Mouse (Mus musculus) neural tube, embryonic 14.5 days (tissue): ENCODE measurements around the gene Hemgn. TPM values are rescaled to one million over a fixed set of nuclear protein-coding genes. Genes with fewer than 3 reads are reported as not detected.

Source experiments
- ATAC-seq: fragments of 200-750 bp; cut with Nextera tagmentation; 2 replicates; pipeline ENCODE4 v1.8.0; 2017; ENCODE audit warnings: low read depth, mild to moderate bottlenecking, moderate TSS enrichment, moderate library complexity
- H3K27ac ChIP-seq: fragments of 300-500 bp; sonication (generic); 2 replicates; pipeline ENCODE4 v1.5.1; 2014; ENCODE audit warnings: low read depth, mild to moderate bottlenecking, control low read depth, low read length, moderate library complexity, mixed read lengths
- H3K27me3 ChIP-seq: fragments of 300-500 bp; sonication (generic); 2 replicates; pipeline ENCODE4 v1.6.1; 2014; ENCODE audit warnings: low read length; ENCODE audit not compliant: control insufficient read depth, insufficient read depth
- H3K36me3 ChIP-seq: fragments of 300-500 bp; sonication (generic); 2 replicates; pipeline ENCODE4 v1.6.1; 2014; ENCODE audit warnings: low read length, mixed read lengths; ENCODE audit not compliant: control insufficient read depth, insufficient read depth
- H3K4me1 ChIP-seq: fragments of 300-500 bp; sonication (generic); 2 replicates; pipeline ENCODE4 v1.6.1; 2014; ENCODE audit warnings: low read length; ENCODE audit not compliant: control insufficient read depth, insufficient read depth
- H3K4me2 ChIP-seq: fragments of 300-500 bp; sonication (generic); 2 replicates; pipeline ENCODE4 v1.6.1; 2014; ENCODE audit warnings: mild to moderate bottlenecking, low read depth, low read length, control low read depth
- H3K4me3 ChIP-seq: fragments of 300-500 bp; sonication (generic); 2 replicates; pipeline ENCODE4 v1.5.1; 2014; ENCODE audit warnings: low read depth, low read length, control low read depth, mixed read lengths
- H3K9ac ChIP-seq: fragments of 300-500 bp; sonication (generic); replicated peaks from 2 replicates; pipeline ENCODE4 v1.6.1; 2014; ENCODE audit warnings: low read depth, mild to moderate bottlenecking, control low read depth, low read length, mixed read lengths
- H3K9me3 ChIP-seq: fragments of 300-500 bp; sonication (generic); 2 replicates; pipeline ENCODE4 v1.6.1; 2016; ENCODE audit warnings: low read length; ENCODE audit not compliant: control insufficient read depth
- WGBS: fragments of 180-500 bp; shearing (Covaris S2); extraction: QIAGEN DNeasy Blood & Tissue Kit; methylation state at CpG from one replicate; pipeline ENCODE4 v1.1.7; 2014; 5-methylcytosine and 5-hydroxymethylcytosine counted together
- polyA plus RNA-seq: library from polyadenylated mRNA; unstranded; fragments of >200 nt; fragmentation: Nextera tagmentation; extraction: Ambion mirVana; gene quantifications from 2 replicates; pipeline ENCODE4 v1.2.1, GENCODE M21; 2014

Gene Hemgn
- polyA plus RNA-seq, 1 experiment from 2014 or later: 0.28 TPM

GRCm38 (mm10) chr4:46353045-46353444 is 60.3 kb downstream of the Hemgn start:
- Histone ChIP-seq H3K9ac (no peak overlapping the region), H3K9me3 (no peaks in the 10 kb centered on the region), H3K27me3 (peaks cover 29% of the 10 kb centered on the region), H3K4me3 (no peak overlapping the region), H3K4me1 (no peaks in the 10 kb centered on the region), H3K27ac (no peak overlapping the region), H3K4me2 (no peak overlapping the region), H3K36me3 (no peaks in the 10 kb centered on the region)
- ATAC-seq: no peak
- WGBS: 9% methylated on average over 10 of the region's 10 CpGs

- no peak overlapping the region for H3K4me2 ChIP-seq
- no peak for ATAC-seq
- no peaks in the 10 kb centered on the region for H3K36me3 ChIP-seq
- no peaks in the 10 kb centered on the region for H3K9me3 ChIP-seq
- H3K27ac ChIP-seq: no peak overlapping the region
- no peak overlapping the region for H3K9ac ChIP-seq
- no peak overlapping the region for H3K4me3 ChIP-seq
- peaks cover 48% of the 10 kb centered on the region for H3K27me3 ChIP-seq
- 48% methylated on average over 5 of the region's 5 CpGs for WGBS
- H3K4me1 ChIP-seq: no peaks in the 10 kb centered on the region
Observed at GRCm38 (mm10) chr4:46349530-46349929, 63.8 kb downstream of the Hemgn start.

DNA sequence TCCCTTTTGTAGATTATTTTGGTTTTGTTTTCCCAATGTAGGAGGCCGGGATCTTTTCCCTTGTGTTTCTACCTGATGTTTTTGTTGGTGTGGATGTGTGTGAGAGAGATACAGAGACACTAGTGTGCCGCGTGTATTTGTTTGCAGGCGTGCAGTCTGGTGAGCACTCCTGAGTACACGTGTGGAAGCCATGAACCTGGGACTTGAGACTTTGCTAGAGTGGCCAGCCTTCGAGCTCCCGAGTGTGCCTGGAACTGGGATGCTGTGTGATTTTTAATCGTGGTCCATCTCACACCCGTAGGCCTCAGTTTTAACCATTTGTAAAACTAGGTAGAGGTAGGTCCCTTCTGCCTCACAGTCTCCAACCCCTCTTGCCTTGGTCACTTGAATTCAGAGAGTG is 64.4 kb downstream of the Hemgn start:
- Histone ChIP-seq H3K4me3 (no peak overlapping the region), H3K9me3 (no peaks in the 10 kb centered on the region), H3K27me3 (peaks cover 54% of the 10 kb centered on the region), H3K27ac (no peak overlapping the region), H3K9ac (no peak overlapping the region), H3K4me2 (no peak overlapping the region), H3K4me1 (no peaks in the 10 kb centered on the region), H3K36me3 (no peaks in the 10 kb centered on the region)
- ATAC-seq: no peak
- 18% methylated on average over 9 of the region's 9 CpGs for WGBS

DNA sequence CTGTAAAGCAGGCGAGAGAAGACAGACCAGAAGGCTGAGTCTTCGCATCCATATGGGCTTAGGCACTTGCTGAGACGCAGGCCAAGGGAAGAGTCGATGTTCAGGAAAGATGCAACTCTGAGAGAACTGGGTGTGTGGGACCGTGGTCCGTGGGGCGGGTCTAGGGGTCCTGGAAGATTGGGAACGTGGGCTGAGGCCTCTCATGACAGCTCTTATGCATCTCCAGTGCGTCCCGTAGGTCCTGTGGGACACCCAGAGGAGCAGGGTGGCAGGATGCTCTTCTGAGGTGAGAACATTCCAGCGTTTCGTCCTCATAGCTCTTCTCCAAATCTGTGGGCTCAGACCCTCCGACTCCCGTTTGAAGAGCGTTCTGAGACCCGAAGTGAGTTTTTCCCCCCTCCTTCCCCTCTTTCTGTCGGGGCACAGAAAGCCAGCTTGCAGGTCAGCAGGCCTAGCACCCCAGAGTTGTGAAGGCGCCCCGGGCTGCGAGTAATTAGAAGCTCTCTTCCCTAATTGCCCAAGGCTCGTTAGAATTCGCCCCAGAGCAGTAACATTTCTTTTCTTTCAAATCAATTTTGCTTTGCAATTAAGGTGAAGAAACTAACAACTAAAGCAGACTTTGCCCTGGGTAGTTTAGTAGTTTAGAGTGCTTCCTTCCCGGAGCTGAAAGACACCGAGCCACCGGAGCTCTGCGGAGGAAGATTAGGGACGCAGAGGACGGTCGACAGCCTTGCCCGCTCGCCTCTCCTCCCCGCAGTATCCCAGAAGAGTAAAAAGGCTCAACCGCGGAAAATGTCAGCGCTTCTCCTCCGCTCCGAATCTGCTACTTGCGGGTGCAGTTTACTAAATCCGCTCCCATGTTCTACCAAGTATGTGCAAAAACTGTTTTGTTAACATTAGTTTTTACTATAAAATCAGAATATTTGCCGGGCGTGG is 65.5 kb downstream of the Hemgn start:
- H3K27ac ChIP-seq: no peak overlapping the region
- H3K4me2 ChIP-seq: no peak overlapping the region
- H3K27me3 ChIP-seq: peaks cover 65% of the 10 kb centered on the region
- H3K9ac ChIP-seq: no peak overlapping the region
- no peak overlapping the region for H3K4me3 ChIP-seq
- H3K4me1 ChIP-seq: no peaks in the 10 kb centered on the region
- no peak for ATAC-seq
- WGBS: 1% methylated on average over 41 of the region's 41 CpGs
- H3K9me3 ChIP-seq: no peaks in the 10 kb centered on the region
- no peaks in the 10 kb centered on the region for H3K36me3 ChIP-seq

- H3K27me3 ChIP-seq: peaks cover 68% of the 10 kb centered on the region
- no peak overlapping the region for H3K27ac ChIP-seq
- H3K9me3 ChIP-seq: no peaks in the 10 kb centered on the region
- ATAC-seq: no peak
- H3K4me2 ChIP-seq: no peak overlapping the region
- H3K4me1 ChIP-seq: no peaks in the 10 kb centered on the region
- no peaks in the 10 kb centered on the region for H3K36me3 ChIP-seq
- no peak overlapping the region for H3K9ac ChIP-seq
- 6% methylated on average over 4 of the region's 4 CpGs for WGBS
- no peak overlapping the region for H3K4me3 ChIP-seq
Observed at GRCm38 (mm10) chr4:46347141-46347540, 66.2 kb downstream of the Hemgn start.

DNA sequence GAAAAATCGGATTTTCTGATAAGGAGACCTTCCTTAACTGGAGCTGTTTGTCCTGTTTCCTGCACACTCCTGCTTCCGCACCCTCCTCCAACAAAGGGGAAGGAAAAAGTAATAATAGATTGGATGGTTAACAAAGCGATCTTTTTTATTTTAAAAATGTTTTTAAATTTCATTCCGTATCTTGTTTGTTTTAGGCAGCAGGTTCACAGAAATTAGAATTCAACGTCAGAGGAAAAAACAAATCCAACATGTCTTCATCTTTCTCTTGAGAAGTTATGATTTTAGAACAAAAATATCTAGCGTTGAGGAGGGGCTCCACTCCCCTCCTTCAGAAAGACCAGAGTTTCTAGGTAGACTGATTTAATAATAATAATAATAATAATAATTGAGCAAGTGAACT is 67.1 kb downstream of the Hemgn start:
- H3K4me1 ChIP-seq: no peaks in the 10 kb centered on the region
- no peaks in the 10 kb centered on the region for H3K9me3 ChIP-seq
- no peak overlapping the region for H3K4me3 ChIP-seq
- no peak overlapping the region for H3K27ac ChIP-seq
- no peak for ATAC-seq
- no peaks in the 10 kb centered on the region for H3K36me3 ChIP-seq
- peaks cover 72% of the 10 kb centered on the region for H3K27me3 ChIP-seq
- H3K4me2 ChIP-seq: no peak overlapping the region
- H3K9ac ChIP-seq: no peak overlapping the region
- 26% methylated on average over 6 of the region's 6 CpGs for WGBS

GRCm38 (mm10) chr4:46345773-46346100 is 67.6 kb downstream of the Hemgn start:
- H3K9ac ChIP-seq: no peak overlapping the region
- H3K9me3 ChIP-seq: no peaks in the 10 kb centered on the region
- H3K4me2 ChIP-seq: no peak overlapping the region
- H3K27ac ChIP-seq: no peak overlapping the region
- no peak for ATAC-seq
- peaks cover 73% of the 10 kb centered on the region for H3K27me3 ChIP-seq
- H3K4me1 ChIP-seq: no peaks in the 10 kb centered on the region
- H3K36me3 ChIP-seq: no peaks in the 10 kb centered on the region
- 16% methylated on average over 3 of the region's 3 CpGs for WGBS
- H3K4me3 ChIP-seq: no peak overlapping the region

GRCm38 (mm10) chr4:46345056-46345772 is 68.1 kb downstream of the Hemgn start:
- H3K4me2 ChIP-seq: no peak overlapping the region; the same call in 1 of the 2 replicates
- no peak overlapping the region for H3K27ac ChIP-seq
- no peak for ATAC-seq
- peak overlapping the region; percentile 29; the same call in 1 of the 2 replicates for H3K4me3 ChIP-seq
- 2% methylated on average over 66 of the region's 67 CpGs for WGBS
- no peaks in the 10 kb centered on the region for H3K36me3 ChIP-seq
- no peak overlapping the region for H3K9ac ChIP-seq
- no peaks in the 10 kb centered on the region for H3K4me1 ChIP-seq
- H3K27me3 ChIP-seq: peaks cover 73% of the 10 kb centered on the region
- no peaks in the 10 kb centered on the region for H3K9me3 ChIP-seq

GRCm38 (mm10) chr4:46344288-46344687 is 69.0 kb downstream of the Hemgn start:
- H3K9ac ChIP-seq: no peak overlapping the region
- H3K27ac ChIP-seq: no peak overlapping the region
- peak overlapping the region; percentile 29 for H3K4me3 ChIP-seq
- no peaks in the 10 kb centered on the region for H3K9me3 ChIP-seq
- peak overlapping the region; percentile 43 for H3K4me2 ChIP-seq
- H3K27me3 ChIP-seq: peaks cover 71% of the 10 kb centered on the region
- 1% methylated on average over 50 of the region's 51 CpGs for WGBS
- H3K36me3 ChIP-seq: no peaks in the 10 kb centered on the region
- peak; percentile 70; the same call in 1 of the 2 replicates for ATAC-seq
- H3K4me1 ChIP-seq: no peaks in the 10 kb centered on the region
